Mouse (Mus musculus): ENCODE measurements at regions not wholly inside any gene's neighbourhood (a gene's known extent, or its start where the extent isn't known, plus 50 kb on each side); places are given as distances from the start of the nearest gene placed in this dataset.

DNA sequence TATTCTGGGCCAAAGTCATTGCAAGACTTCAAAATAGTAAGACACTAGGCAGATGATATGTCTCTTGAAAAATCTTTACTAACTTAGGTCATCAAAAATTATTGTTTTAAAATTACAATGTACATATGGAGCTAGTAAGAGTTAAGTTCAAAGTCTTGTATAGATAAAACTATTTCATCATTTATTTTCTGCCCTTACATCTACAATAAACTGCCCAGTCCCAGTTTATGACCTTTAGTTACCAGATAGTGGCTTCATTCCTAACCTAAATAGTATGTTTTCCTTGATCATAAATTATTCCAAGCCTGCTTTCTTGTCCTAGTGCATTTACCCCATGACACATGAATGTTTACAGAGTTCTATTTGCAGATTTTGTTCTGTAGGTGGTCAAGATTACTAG, 72.9 kb downstream of the Manea start:
- no peak for DNase-seq (ENCODE audit: low spot score)

DNA sequence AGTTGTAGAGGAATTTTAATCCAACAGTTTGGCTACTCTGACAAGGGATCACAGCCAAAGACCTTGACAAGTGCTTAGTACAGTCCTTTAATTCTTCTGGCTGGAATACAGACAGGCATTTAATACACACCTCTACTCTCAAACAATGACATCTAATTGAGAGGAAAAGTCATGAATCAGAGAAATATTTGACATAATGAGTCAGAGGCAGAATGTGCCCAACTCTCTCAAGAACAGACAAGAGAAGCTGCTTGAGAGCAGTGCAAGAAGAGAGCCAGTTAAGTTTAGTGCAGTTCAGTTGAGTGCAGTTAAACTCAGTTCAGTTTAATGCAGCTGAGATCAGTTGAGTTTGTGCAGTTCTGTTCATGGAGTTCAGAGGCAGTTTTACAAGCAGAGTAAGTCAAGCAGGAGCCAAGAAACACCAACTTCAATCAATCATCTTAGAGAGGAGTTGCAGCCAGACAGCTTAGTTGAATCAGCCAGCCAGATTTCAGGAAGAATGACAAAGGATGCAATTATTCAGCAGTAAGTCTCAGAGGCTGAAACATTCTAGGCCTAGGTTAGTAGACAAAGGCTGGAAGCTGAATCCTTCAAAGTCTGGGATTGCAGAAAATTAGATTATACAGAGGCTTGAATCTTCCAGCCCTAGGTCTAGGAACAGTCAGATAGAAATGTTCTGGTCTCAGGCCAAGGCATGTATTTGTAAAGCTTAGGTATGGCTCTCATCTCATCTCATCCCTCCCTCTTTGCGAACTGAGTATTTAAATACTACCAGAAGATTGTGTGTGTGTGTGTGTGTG, 87.3 kb downstream of the Manea start:
- peak; percentile 28 for DNase-seq (ENCODE audit: low spot score)

DNA sequence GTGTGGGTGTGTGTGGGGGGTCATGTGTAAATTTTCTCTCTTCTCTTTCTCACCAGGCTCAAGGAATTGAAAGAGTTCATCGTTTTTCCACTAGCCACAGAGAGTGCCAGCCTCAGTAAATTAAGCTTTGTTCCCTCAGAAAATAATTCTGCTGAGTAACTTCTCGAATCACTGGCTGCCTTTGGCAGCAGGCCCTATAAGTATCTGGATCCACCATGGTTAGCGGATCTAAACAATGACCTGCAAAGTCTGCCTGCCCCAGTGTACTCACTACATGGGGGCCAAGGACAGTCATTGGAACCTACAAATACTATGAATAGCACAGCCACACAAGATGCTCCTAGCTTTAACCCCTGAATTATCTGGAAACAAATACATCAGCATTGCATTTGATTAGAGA, 90.8 kb downstream of the Manea start:
- no peak for DNase-seq (ENCODE audit: low spot score)

DNA sequence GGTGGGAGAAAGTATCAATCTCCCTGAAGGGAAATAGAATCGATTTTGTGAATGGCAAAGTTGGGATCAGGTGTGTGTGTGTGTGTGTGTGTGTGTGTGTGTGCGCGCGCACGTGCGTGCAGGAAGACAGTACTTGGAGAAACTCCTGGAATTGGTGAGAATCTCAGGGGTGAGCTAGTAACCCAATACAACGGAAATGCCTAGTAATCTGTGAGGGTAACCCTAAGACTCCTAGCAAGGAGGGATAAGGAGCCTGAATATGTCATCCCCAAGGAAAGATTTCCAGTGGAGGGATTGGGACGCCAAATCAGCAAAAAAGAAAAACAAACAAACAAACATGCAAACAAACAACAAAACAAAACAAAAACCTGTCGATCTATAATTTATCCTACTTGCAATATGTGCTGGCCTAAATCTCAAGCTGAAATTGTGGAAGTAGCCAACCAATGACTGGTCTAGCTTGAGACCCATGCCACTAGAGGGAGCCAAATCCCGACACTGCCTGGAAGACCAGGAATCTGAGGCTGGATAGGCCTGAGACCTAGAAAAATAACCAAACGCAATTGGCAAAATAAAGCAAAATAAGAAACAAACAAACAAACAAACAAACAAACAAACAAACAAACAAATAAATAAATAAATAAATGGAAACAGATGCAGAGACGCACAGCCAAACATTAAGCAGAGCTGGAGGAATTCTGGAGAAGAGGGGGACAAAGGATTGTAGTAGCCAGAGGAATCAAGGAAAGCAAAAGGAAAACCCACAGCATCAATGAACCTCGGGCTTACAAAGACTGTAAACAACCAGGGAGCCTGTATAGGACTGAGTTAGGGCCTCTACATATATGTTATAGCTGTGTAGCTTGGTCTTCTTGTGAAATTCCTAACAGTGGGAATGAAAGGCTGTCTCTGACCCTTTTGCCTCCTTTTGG, 98.5 kb downstream of the Manea start:
- DNase-seq (ENCODE audit: low spot score) = peak; percentile 90

DNA sequence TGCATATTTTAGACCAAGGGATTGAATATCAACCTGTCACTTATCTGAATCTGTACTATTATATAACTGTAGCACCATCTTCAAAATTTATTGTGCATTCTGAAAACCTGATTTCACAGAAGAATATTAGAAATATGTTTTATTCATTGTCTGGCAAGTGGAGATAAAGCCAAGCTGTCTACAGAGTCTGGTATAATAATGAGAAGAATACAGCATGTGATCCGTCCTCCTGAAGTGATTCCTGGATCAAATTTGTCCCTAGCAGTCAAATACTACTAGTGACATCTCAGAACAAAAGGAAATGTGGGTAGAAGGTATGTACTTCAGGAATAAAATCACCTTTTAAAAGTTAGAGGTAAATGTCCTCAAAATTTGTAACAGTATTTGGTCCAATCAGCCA, 123.4 kb downstream of the Manea start:
- DNase-seq (ENCODE audit: low spot score) = no peak

Data from adipocyte (in vitro differentiated cells).